Mouse (Mus musculus) urinary bladder, postnatal 36 days (tissue): ENCODE data around the gene Hepacam2.
"Not testable (repeated sequence)": the region's sequence is repeated elsewhere in the genome, so short reads cannot be mapped to it uniquely, and the experiment has no call there.

Experiments
- DNase-seq, 2 experiments: peaks; one replicate each; pipeline ENCODE4 v3.0.0; 2022; ENCODE audit warnings: low spot score in 2 of 2, mixed read lengths in 1 of 2

Hepacam2 gene

GRCm38 (mm10) chr6:3463594-3463993, 34.5 kb downstream of the Hepacam2 start:
- DNase-seq: no peak

GRCm38 (mm10) chr6:3463026-3463425, 35.1 kb downstream of the Hepacam2 start:
- DNase-seq: no peak

- DNase-seq: no peak
Measured at GRCm38 (mm10) chr6:3455944-3456536, 42.1 kb downstream of the Hepacam2 start.

- DNase-seq: no peak
Measured at GRCm38 (mm10) chr6:3454421-3454820, 43.7 kb downstream of the Hepacam2 start.

GRCm38 (mm10) chr6:3447404-3447803, 50.7 kb downstream of the Hepacam2 start:
- DNase-seq: peak; percentile 45 to 58

- no peak for DNase-seq
Measured at GRCm38 (mm10) chr6:3443905-3444304, 54.2 kb downstream of the Hepacam2 start.

GRCm38 (mm10) chr6:3436087-3436486, 62.0 kb downstream of the Hepacam2 start:
- DNase-seq: no peak

GRCm38 (mm10) chr6:3430976-3431375, 67.1 kb downstream of the Hepacam2 start:
- DNase-seq: not testable (repeated sequence)

- DNase-seq: no peak
Measured at GRCm38 (mm10) chr6:3427047-3427446, 71.1 kb downstream of the Hepacam2 start.

GRCm38 (mm10) chr6:3425333-3425732, 72.8 kb downstream of the Hepacam2 start:
- not testable (repeated sequence) for DNase-seq

- DNase-seq: peak in 1 of 2 experiments; percentile 51
Measured at GRCm38 (mm10) chr6:3424613-3425277, 73.4 kb downstream of the Hepacam2 start.
